Mouse (Mus musculus) right cerebral cortex, postnatal 4 days (tissue): ENCODE data around the gene Mrpl24.
A peak's percentile ranks its signal among the peaks of the same experiment; 100 is the strongest.

Source experiments
- DNase-seq: peaks from one replicate; pipeline ENCODE4 v3.0.0-alpha.2; 2022

Mrpl24 gene

GRCm38 (mm10) chr3:87948378-87949265 lies 29.3 kb downstream of the Mrpl24 start, which contains the start of gene Crabp2:
TSS of gene Crabp2 (plus strand) at chr3:87948666.
- DNase-seq, result no peak

GRCm38 (mm10) chr3:87949266-87949954 lies 30.1 kb downstream of the Mrpl24 start:
- DNase-seq, result no peak

GRCm38 (mm10) chr3:87949955-87950515 lies 30.7 kb downstream of the Mrpl24 start:
- no peak for DNase-seq

- no peak for DNase-seq
Measured at GRCm38 (mm10) chr3:87951946-87952345, 32.6 kb downstream of the Mrpl24 start.

GRCm38 (mm10) chr3:87952440-87952839 lies 33.1 kb downstream of the Mrpl24 start:
- no peak for DNase-seq

GRCm38 (mm10) chr3:87958056-87958455 lies 38.8 kb downstream of the Mrpl24 start:
- no peak for DNase-seq

GRCm38 (mm10) chr3:87958476-87958875 lies 39.2 kb downstream of the Mrpl24 start:
- DNase-seq, result no peak

GRCm38 (mm10) chr3:87958967-87959366 lies 39.7 kb downstream of the Mrpl24 start:
- no peak for DNase-seq

GRCm38 (mm10) chr3:87959371-87959770 lies 40.1 kb downstream of the Mrpl24 start:
- no peak for DNase-seq

- no peak for DNase-seq
Measured at GRCm38 (mm10) chr3:87960191-87960585, 40.9 kb downstream of the Mrpl24 start.

GRCm38 (mm10) chr3:87960586-87961191 lies 41.4 kb downstream of the Mrpl24 start:
- DNase-seq, result peak; percentile 85

- DNase-seq, result peak; percentile 57
Measured at GRCm38 (mm10) chr3:87970184-87970938, 51.1 kb downstream of the Mrpl24 start.

- DNase-seq, result peak; percentile 55
Measured at GRCm38 (mm10) chr3:87970939-87971488, 51.7 kb downstream of the Mrpl24 start, which contains the start of gene Nes. TSS of gene Nes (plus strand) at chr3:87971078.

- DNase-seq, result no peak
Measured at GRCm38 (mm10) chr3:87971489-87972202, 52.3 kb downstream of the Mrpl24 start.

- no peak for DNase-seq
Measured at GRCm38 (mm10) chr3:87972203-87972664, 52.9 kb downstream of the Mrpl24 start.

GRCm38 (mm10) chr3:87972776-87973175 lies 53.5 kb downstream of the Mrpl24 start:
- no peak for DNase-seq
